Mouse (Mus musculus) limb, embryonic 14.5 days (tissue): Measurements from ENCODE around the gene Iqce. TPM values are rescaled to one million over a fixed set of nuclear protein-coding genes. Genes with fewer than 3 reads are reported as not detected.
A peak's percentile ranks its signal among the peaks of the same experiment; 100 is the strongest.

Experiments
- ATAC-seq: fragments of 200-750 bp; cut with Nextera tagmentation; 2 replicates; pipeline ENCODE4 v1.8.0; 2017; ENCODE audit warnings: low read depth, moderate number of reproducible peaks, moderate TSS enrichment; ENCODE audit not compliant: low FRiP score
- DNase-seq: peaks from one replicate; pipeline ENCODE4 v3.0.0-alpha.2; 2015; ENCODE audit warnings: low spot score
- H3K27ac ChIP-seq: fragments of 300-500 bp; sonication (generic); replicated peaks from 2 replicates; pipeline ENCODE4 v1.5.1; 2014; ENCODE audit warnings: low read depth, mild to moderate bottlenecking, low read length, moderate library complexity, mixed read lengths
- H3K27me3 ChIP-seq: fragments of 300-500 bp; sonication (generic); 2 replicates; pipeline ENCODE4 v1.6.1; 2014; ENCODE audit warnings: low read length, mixed read lengths; ENCODE audit not compliant: control insufficient read depth, insufficient read depth
- H3K36me3 ChIP-seq: fragments of 300-500 bp; sonication (generic); 2 replicates; pipeline ENCODE4 v1.6.1; 2014; ENCODE audit warnings: mild to moderate bottlenecking, low read length, moderate library complexity, mixed read lengths; ENCODE audit not compliant: control insufficient read depth, insufficient read depth
- H3K4me1 ChIP-seq: fragments of 300-500 bp; sonication (generic); 2 replicates; pipeline ENCODE4 v1.6.1; 2014; ENCODE audit warnings: antibody characterized with exemption, low read length, mixed read lengths; ENCODE audit not compliant: control insufficient read depth, insufficient read depth
- H3K4me2 ChIP-seq: fragments of 300-500 bp; sonication (generic); replicated peaks from 2 replicates; pipeline ENCODE4 v1.6.1; 2014; ENCODE audit warnings: low read depth, mild to moderate bottlenecking, low read length, moderate library complexity; ENCODE audit not compliant: severe bottlenecking
- H3K4me3 ChIP-seq: fragments of 300-500 bp; sonication (generic); replicated peaks from 2 replicates; pipeline ENCODE4 v1.5.1; 2014; ENCODE audit warnings: low read length
- H3K9ac ChIP-seq: fragments of 300-500 bp; sonication (generic); 2 replicates; pipeline ENCODE4 v1.6.1; 2014; ENCODE audit warnings: mild to moderate bottlenecking, low read depth, low read length, moderate library complexity; ENCODE audit not compliant: severe bottlenecking
- H3K9me3 ChIP-seq: fragments of 300-500 bp; sonication (generic); 2 replicates; pipeline ENCODE4 v1.6.1; 2016; ENCODE audit warnings: low read length; ENCODE audit not compliant: control insufficient read depth
- POLR2A ChIP-seq: fragments of 200-500 bp; IDR thresholded peaks from 2 replicates; pipeline ENCODE4 v1.8.0; 2012; ENCODE audit warnings: inconsistent platforms, mild to moderate bottlenecking, moderate library complexity, borderline replicate concordance; ENCODE audit not compliant: insufficient read depth, insufficient read length; ENCODE audit errors: extremely low read depth
- WGBS: fragments of 180-500 bp; shearing (Covaris S2); extraction: QIAGEN DNeasy Blood & Tissue Kit; methylation state at CpG from one replicate; pipeline ENCODE4 v1.1.7; 2014; 5-methylcytosine and 5-hydroxymethylcytosine counted together
- polyA plus RNA-seq, 2 experiments: library from polyadenylated mRNA; depleted of rRNA in 1 of 2; stranded (reverse) in 1 of 2; unstranded in 1 of 2; fragments of >200 nt; fragmentation: Nextera tagmentation in 1 of 2; extraction: Ambion mirVana in 1 of 2; gene quantifications; 2 replicates each; pipeline versions ENCODE4 v1.2.1 to v1.2.3; 2012 to 2014

Gene Iqce
- polyA plus RNA-seq, 2 experiments: 23.4 to 38.3 TPM

DNA sequence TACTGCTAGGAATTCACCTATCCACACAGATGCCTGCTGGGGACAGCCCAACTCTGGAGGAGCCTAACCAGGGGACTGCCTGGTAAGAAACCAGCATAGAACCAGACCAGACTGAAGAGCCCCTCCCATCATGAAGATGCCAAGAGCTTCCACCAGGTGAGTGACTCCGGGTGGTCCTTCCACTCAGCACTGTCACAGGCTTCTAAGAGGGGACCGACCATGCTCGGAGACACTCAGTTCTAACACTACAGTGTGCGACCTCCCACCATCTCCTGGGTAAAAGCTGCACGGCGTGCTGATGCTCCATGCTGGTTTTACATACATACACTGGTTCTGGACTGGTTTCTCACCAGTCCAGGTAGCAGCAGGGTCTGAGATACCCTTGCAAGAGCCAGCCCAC lies 56.0 kb downstream of the Iqce start:
- TF ChIP-seq POLR2A: no peak
- no peak overlapping the region for H3K27ac ChIP-seq
- no peaks in the 10 kb centered on the region for H3K27me3 ChIP-seq
- H3K4me1 ChIP-seq: peaks cover 40% of the 10 kb centered on the region
- H3K4me2 ChIP-seq: peak overlapping the region; percentile 93
- H3K36me3 ChIP-seq: peaks cover 35% of the 10 kb centered on the region
- DNase-seq: no peak
- no peak for ATAC-seq
- H3K9ac ChIP-seq: peak overlapping the region; percentile 98; the same call in 1 of the 2 replicates
- peak overlapping the region; percentile 95; the same call in 1 of the 2 replicates for H3K4me3 ChIP-seq
- H3K9me3 ChIP-seq: no peaks in the 10 kb centered on the region
- WGBS: 91% methylated on average over 6 of the region's 6 CpGs

DNA sequence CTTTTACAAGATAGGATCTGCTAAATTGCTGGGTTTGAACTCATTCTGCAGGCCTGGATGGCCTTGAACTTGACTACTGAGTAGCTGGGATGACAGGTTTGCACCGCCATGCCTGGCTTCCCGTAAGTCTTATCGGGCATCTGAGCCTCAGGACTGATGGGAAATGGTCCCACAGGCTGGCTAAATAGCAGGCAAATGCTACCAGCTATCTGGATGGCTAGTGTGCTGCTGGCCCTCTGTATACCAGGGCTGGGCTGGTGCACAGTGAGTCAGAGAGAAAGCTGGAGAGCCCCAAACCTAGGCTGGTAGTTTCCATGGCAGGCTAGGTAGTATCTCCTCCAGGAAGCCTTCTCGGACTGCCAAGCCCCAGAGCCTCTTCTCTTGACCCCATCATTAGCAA lies 56.7 kb downstream of the Iqce start:
- no peak for TF ChIP-seq POLR2A
- ATAC-seq (no peak), DNase-seq (no peak)
- H3K4me1 ChIP-seq: peaks cover 47% of the 10 kb centered on the region
- H3K4me2 ChIP-seq: no peak overlapping the region
- no peaks in the 10 kb centered on the region for H3K27me3 ChIP-seq
- no peaks in the 10 kb centered on the region for H3K9me3 ChIP-seq
- H3K27ac ChIP-seq: no peak overlapping the region
- H3K9ac ChIP-seq: no peak overlapping the region
- H3K4me3 ChIP-seq: no peak overlapping the region
- H3K36me3 ChIP-seq: peaks cover 36% of the 10 kb centered on the region
- WGBS: 96% methylated on average over 4 of the region's 4 CpGs

DNA sequence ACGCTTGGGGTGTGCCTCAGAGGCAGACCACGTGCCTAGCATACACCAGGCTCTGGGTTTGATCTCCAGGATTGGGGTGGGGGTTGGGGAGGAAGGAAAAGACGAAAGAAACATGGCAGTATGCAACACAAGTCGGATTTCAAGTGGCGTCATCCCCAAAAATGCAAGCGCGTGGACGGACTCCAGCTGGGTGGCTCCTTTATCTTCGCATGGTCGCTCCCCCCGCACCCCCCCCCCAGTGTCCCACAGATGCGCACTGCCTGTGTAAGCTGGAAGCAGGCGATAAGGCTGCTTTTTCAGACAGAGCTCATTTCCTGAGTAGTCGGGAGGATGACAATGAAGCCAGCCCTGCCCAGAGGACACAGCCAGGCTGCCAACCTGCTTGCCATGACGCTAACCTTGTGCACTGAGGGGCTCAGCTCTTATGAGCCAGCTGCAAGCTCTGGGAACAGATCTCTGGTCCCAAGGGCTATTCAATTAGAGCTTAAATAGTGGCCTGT lies 57.4 kb downstream of the Iqce start:
- H3K4me2 ChIP-seq: no peak overlapping the region
- 83% methylated on average over 15 of the region's 15 CpGs for WGBS
- H3K27ac ChIP-seq: no peak overlapping the region
- ATAC-seq (no peak), DNase-seq (no peak)
- H3K9me3 ChIP-seq: no peaks in the 10 kb centered on the region
- H3K4me1 ChIP-seq: peaks cover 46% of the 10 kb centered on the region
- H3K9ac ChIP-seq: no peak overlapping the region
- H3K4me3 ChIP-seq: no peak overlapping the region
- no peaks in the 10 kb centered on the region for H3K27me3 ChIP-seq
- no peak for TF ChIP-seq POLR2A
- H3K36me3 ChIP-seq: peaks cover 42% of the 10 kb centered on the region

DNA sequence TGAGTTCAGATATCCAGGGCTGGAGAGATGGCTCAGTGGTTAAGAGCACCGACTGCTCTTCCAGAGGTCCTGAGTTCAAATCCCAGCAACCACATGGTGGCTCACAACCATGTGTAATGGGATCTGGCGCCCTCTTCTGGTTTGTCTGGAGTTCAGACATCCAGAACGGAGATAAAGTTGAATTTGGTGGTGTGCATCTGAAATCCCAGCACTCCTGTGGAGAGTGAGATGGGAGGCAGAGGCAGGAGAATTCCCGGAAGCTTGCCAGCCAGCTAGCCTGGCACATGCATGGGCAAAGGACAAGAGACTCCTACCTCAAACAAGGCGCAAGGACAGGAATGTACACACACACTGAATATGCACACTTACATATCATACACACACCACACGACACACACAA lies 57.9 kb downstream of the Iqce start:
- no peak for TF ChIP-seq POLR2A
- no peak overlapping the region for H3K4me2 ChIP-seq
- DNase-seq (no peak), ATAC-seq (no peak)
- H3K9me3 ChIP-seq: no peaks in the 10 kb centered on the region
- H3K36me3 ChIP-seq: peaks cover 47% of the 10 kb centered on the region
- H3K9ac ChIP-seq: no peak overlapping the region
- H3K27me3 ChIP-seq: no peaks in the 10 kb centered on the region
- 87% methylated on average over 6 of the region's 6 CpGs for WGBS
- H3K4me3 ChIP-seq: no peak overlapping the region
- H3K27ac ChIP-seq: no peak overlapping the region
- H3K4me1 ChIP-seq: peaks cover 41% of the 10 kb centered on the region

DNA sequence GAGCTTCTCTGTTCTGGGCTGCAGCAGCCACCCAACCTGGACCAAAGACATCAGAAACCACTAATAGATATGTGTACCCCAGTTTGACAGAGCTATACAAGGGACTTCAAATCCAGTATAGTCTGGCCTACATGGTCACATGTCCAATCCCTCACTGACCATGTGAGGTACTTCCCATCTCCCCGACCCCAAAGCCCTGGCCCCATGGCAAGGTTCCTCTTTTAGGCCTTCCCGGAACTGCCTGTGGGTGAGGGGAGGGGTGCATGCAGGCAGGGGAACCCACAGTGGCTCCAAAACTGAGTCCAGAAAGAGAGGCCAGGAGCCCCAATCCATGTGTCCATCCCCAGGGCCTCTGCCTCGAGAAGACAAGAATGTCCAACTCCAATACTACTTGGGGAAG lies 60.1 kb downstream of the Iqce start:
- Histone ChIP-seq H3K9me3 (no peaks in the 10 kb centered on the region), H3K4me2 (peak overlapping the region; percentile 42), H3K27ac (peak overlapping the region; percentile 83), H3K36me3 (peaks cover 64% of the 10 kb centered on the region), H3K4me3 (0 out of 2 replicates have a peak overlapping the region, but pooled peaks have one; percentile 5), H3K27me3 (no peaks in the 10 kb centered on the region), H3K9ac (peak overlapping the region; percentile 21; the same call in 1 of the 2 replicates), H3K4me1 (peaks cover 33% of the 10 kb centered on the region)
- TF ChIP-seq POLR2A: no peak
- no peak for DNase-seq
- WGBS: 60% methylated on average over 3 of the region's 3 CpGs
- ATAC-seq: no peak
